In genomic region chr13:36497346-36497745, GRCm38 (mm10) we compare ENCODE assay signal across 13 mouse cellular contexts.
A peak's percentile ranks its signal among the peaks of the same experiment; 100 is the strongest.
DNase-seq lines count a peak whose midpoint lies in the region; ATAC-seq and TF ChIP-seq lines count a peak whose summit lies in the region.
"Had no signal": no experiment of that assay in that cellular context is flagged by ENCODE, and none has a peak within 500 bp of the region (broad histone marks: within the 10 kb centered on the region; RNA-seq: fewer than 3 reads in every experiment).

No protein-coding gene starts in this region.

- peak; percentile 36 for DNase-seq in 3T3-L1 (ENCODE audit: low read depth, low spot score)
- DNase-seq in adipocyte (ENCODE audit: low spot score): peak; percentile 62
- DNase-seq in cerebellum, postnatal 25 days: peak; percentile 27 to 58
- DNase-seq in kidney, postnatal 0 days (ENCODE audit: low spot score): peak; percentile 72
- DNase-seq in left cerebral cortex, adult 11 months (ENCODE audit: low spot score): no peak
- DNase-seq in frontal cortex, postnatal 10 days (ENCODE audit: low spot score in 2 of 2): no peak
- DNase-seq in right cerebral cortex, postnatal 36 days (ENCODE audit: low spot score in 2 of 2): no peak
- DNase-seq: liver, embryonic 13.5 days had no signal

- no peak overlapping the region for H3K4me3 ChIP-seq in kidney, postnatal 0 days (replicated peaks; ENCODE audit: low read depth, low read length)
- H3K4me3 ChIP-seq: hindbrain, embryonic 15.5 days; liver, embryonic 13.5 days; neural tube, embryonic 12.5 days; stomach, embryonic 15.5 days had no signal

- ATAC-seq in kidney, postnatal 0 days (replicated peaks; ENCODE audit: low FRiP score, low read depth): no peak
- ATAC-seq in granulocyte monocyte progenitor cell, adult 5-6 weeks (replicated peaks; ENCODE audit: poor library complexity, severe bottlenecking): no peak
- ATAC-seq: Patski had no signal

- 64% methylated on average over 4 of the region's 4 CpGs for WGBS in kidney, postnatal 0 days

- H3K4me2 ChIP-seq in kidney, postnatal 0 days (ENCODE audit: low read length): no peak overlapping the region
- H3K4me2 ChIP-seq: hindbrain, embryonic 15.5 days; liver, embryonic 13.5 days; neural tube, embryonic 12.5 days; stomach, embryonic 15.5 days had no signal

- no peak for TF ChIP-seq CTCF in kidney, postnatal 0 days (IDR thresholded peaks at IDR 0.05; ENCODE audit: low read depth)

- no peaks in the 10 kb centered on the region; the same call in 1 of the 2 replicates for H3K4me1 ChIP-seq in kidney, postnatal 0 days (replicated peaks; ENCODE audit: insufficient read depth, low read length)
- H3K4me1 ChIP-seq: liver, embryonic 13.5 days; neural tube, embryonic 12.5 days; stomach, embryonic 15.5 days had no signal

- H3K9ac ChIP-seq in kidney, postnatal 0 days (ENCODE audit: low read depth, low read length): no peak overlapping the region
- H3K9ac ChIP-seq: hindbrain, embryonic 15.5 days; liver, embryonic 13.5 days; neural tube, embryonic 12.5 days; stomach, embryonic 15.5 days had no signal

- H3K27me3 ChIP-seq in kidney, postnatal 0 days (ENCODE audit: insufficient read depth, low read length): no peaks in the 10 kb centered on the region
- H3K27me3 ChIP-seq: hindbrain, embryonic 15.5 days; liver, embryonic 13.5 days; neural tube, embryonic 12.5 days; Patski; stomach, embryonic 15.5 days had no signal

- no peaks in the 10 kb centered on the region for H3K9me3 ChIP-seq in kidney, postnatal 0 days (replicated peaks; ENCODE audit: low read length)
- H3K9me3 ChIP-seq: hindbrain, embryonic 15.5 days; neural tube, embryonic 12.5 days; stomach, embryonic 15.5 days had no signal

- no peak overlapping the region for H3K27ac ChIP-seq in kidney, postnatal 0 days
- H3K27ac ChIP-seq: hindbrain, embryonic 15.5 days; liver, embryonic 13.5 days; neural tube, embryonic 12.5 days; stomach, embryonic 15.5 days had no signal

- H3K36me3 ChIP-seq in kidney, postnatal 0 days (ENCODE audit: insufficient read depth, low read length): no peaks in the 10 kb centered on the region
- H3K36me3 ChIP-seq: hindbrain, embryonic 15.5 days; liver, embryonic 13.5 days; neural tube, embryonic 12.5 days; stomach, embryonic 15.5 days had no signal

Comparison
In these comparisons a context has a peak if more than half of its experiments do, and no peak if none do; other contexts are left out.
1. DNase-seq: peak in 3T3-L1 (single experiment), adipocyte (single experiment), cerebellum, postnatal 25 days (2 of 2) and kidney, postnatal 0 days (single experiment); none in left cerebral cortex, adult 11 months (single experiment), frontal cortex, postnatal 10 days (0 of 2) and right cerebral cortex, postnatal 36 days (0 of 2).